Mouse (Mus musculus): ENCODE measurements at regions not wholly inside any gene's neighbourhood (a gene's known extent, or its start where the extent isn't known, plus 50 kb on each side); places are given as distances from the start of the nearest gene placed in this dataset.

GRCm38 (mm10) chr7:37837883-37838282 lies 64.4 kb upstream of the Zfp536 start:
- Histone ChIP-seq H3K4me2 (ENCODE audit: low read depth) (no peak overlapping the region), H3K4me3 (ENCODE audit: low read depth, low read length) (no peak overlapping the region), H3K27me3 (ENCODE audit: control insufficient read depth, insufficient read depth, low read length) (no peaks in the 10 kb centered on the region), H3K4me1 (ENCODE audit: control insufficient read depth, insufficient read depth, low read length) (peaks cover 7% of the 10 kb centered on the region), H3K9me3 (ENCODE audit: control insufficient read depth, low read length) (no peaks in the 10 kb centered on the region), H3K27ac (ENCODE audit: low read depth, low read length) (no peak overlapping the region), H3K36me3 (ENCODE audit: control insufficient read depth, insufficient read depth, low read length) (no peaks in the 10 kb centered on the region), H3K9ac (ENCODE audit: low read length) (no peak overlapping the region)
- WGBS, result 81% methylated on average over 5 of the region's 5 CpGs
- ATAC-seq (ENCODE audit: insufficient read depth, low FRiP score, low TSS enrichment) (no peak), DNase-seq (ENCODE audit: low spot score) (no peak)

GRCm38 (mm10) chr7:37837372-37837771 lies 63.9 kb upstream of the Zfp536 start:
- Histone ChIP-seq H3K27me3 (ENCODE audit: control insufficient read depth, insufficient read depth, low read length) (no peaks in the 10 kb centered on the region), H3K4me1 (ENCODE audit: control insufficient read depth, insufficient read depth, low read length) (peaks cover 6% of the 10 kb centered on the region), H3K9me3 (ENCODE audit: control insufficient read depth, low read length) (no peaks in the 10 kb centered on the region), H3K4me2 (ENCODE audit: low read depth) (no peak overlapping the region), H3K36me3 (ENCODE audit: control insufficient read depth, insufficient read depth, low read length) (no peaks in the 10 kb centered on the region), H3K4me3 (ENCODE audit: low read depth, low read length) (no peak overlapping the region), H3K9ac (ENCODE audit: low read length) (no peak overlapping the region), H3K27ac (ENCODE audit: low read depth, low read length) (no peak overlapping the region)
- WGBS, result 92% methylated on average over 5 of the region's 5 CpGs
- ATAC-seq (ENCODE audit: insufficient read depth, low FRiP score, low TSS enrichment) (no peak), DNase-seq (ENCODE audit: low spot score) (no peak)

- no peak for DNase-seq (ENCODE audit: low spot score)
- no peak overlapping the region for H3K9ac ChIP-seq (ENCODE audit: low read length)
- no peaks in the 10 kb centered on the region for H3K9me3 ChIP-seq (ENCODE audit: control insufficient read depth, low read length)
- WGBS, result 75% methylated on average over 8 of the region's 8 CpGs
- ATAC-seq (ENCODE audit: insufficient read depth, low FRiP score, low TSS enrichment), result no peak
- H3K27me3 ChIP-seq (ENCODE audit: control insufficient read depth, insufficient read depth, low read length), result no peaks in the 10 kb centered on the region
- no peak overlapping the region for H3K4me3 ChIP-seq (ENCODE audit: low read depth, low read length)
- no peak overlapping the region for H3K4me2 ChIP-seq (ENCODE audit: low read depth)
- no peak overlapping the region for H3K27ac ChIP-seq (ENCODE audit: low read depth, low read length)
- no peaks in the 10 kb centered on the region for H3K36me3 ChIP-seq (ENCODE audit: control insufficient read depth, insufficient read depth, low read length)
- no peaks in the 10 kb centered on the region for H3K4me1 ChIP-seq (ENCODE audit: control insufficient read depth, insufficient read depth, low read length)
These were observed 60.0 kb upstream of the Zfp536 start for GRCm38 (mm10) chr7:37833420-37833819.

GRCm38 (mm10) chr7:37832322-37832721 lies 58.9 kb upstream of the Zfp536 start:
- no peak for ATAC-seq (ENCODE audit: insufficient read depth, low FRiP score, low TSS enrichment)

GRCm38 (mm10) chr7:37825766-37826165 lies 52.3 kb upstream of the Zfp536 start:
- 75% methylated on average over 5 of the region's 5 CpGs for WGBS
- no peak for ATAC-seq (ENCODE audit: insufficient read depth, low FRiP score, low TSS enrichment)

More at GRCm38 (mm10) chr7:37832322-37832721, 58.9 kb upstream of the Zfp536 start:
- H3K4me2 ChIP-seq (ENCODE audit: low read depth), result no peak overlapping the region
- H3K27ac ChIP-seq (ENCODE audit: low read depth, low read length), result no peak overlapping the region
- H3K36me3 ChIP-seq (ENCODE audit: control insufficient read depth, insufficient read depth, low read length), result no peaks in the 10 kb centered on the region
- no peak overlapping the region for H3K9ac ChIP-seq (ENCODE audit: low read length)
- H3K27me3 ChIP-seq (ENCODE audit: control insufficient read depth, insufficient read depth, low read length), result no peaks in the 10 kb centered on the region
- DNase-seq (ENCODE audit: low spot score), result no peak
- H3K9me3 ChIP-seq (ENCODE audit: control insufficient read depth, low read length), result no peaks in the 10 kb centered on the region
- no peaks in the 10 kb centered on the region for H3K4me1 ChIP-seq (ENCODE audit: control insufficient read depth, insufficient read depth, low read length)
- no peak overlapping the region for H3K4me3 ChIP-seq (ENCODE audit: low read depth, low read length)
- 61% methylated on average over 4 of the region's 4 CpGs for WGBS

More at GRCm38 (mm10) chr7:37825766-37826165, 52.3 kb upstream of the Zfp536 start:
- no peak overlapping the region for H3K9ac ChIP-seq (ENCODE audit: low read length)
- H3K36me3 ChIP-seq (ENCODE audit: control insufficient read depth, insufficient read depth, low read length), result no peaks in the 10 kb centered on the region
- no peak overlapping the region for H3K4me2 ChIP-seq (ENCODE audit: low read depth)
- H3K4me3 ChIP-seq (ENCODE audit: low read depth, low read length), result no peak overlapping the region
- no peaks in the 10 kb centered on the region for H3K4me1 ChIP-seq (ENCODE audit: control insufficient read depth, insufficient read depth, low read length)
- no peak overlapping the region for H3K27ac ChIP-seq (ENCODE audit: low read depth, low read length)
- H3K27me3 ChIP-seq (ENCODE audit: control insufficient read depth, insufficient read depth, low read length), result no peaks in the 10 kb centered on the region
- no peak for DNase-seq (ENCODE audit: low spot score)
- H3K9me3 ChIP-seq (ENCODE audit: control insufficient read depth, low read length), result no peaks in the 10 kb centered on the region

All from neural tube, embryonic 11.5 days (tissue).